ENCODE assay signal across 17 mouse cellular contexts in genomic region chr1:94147015-94147414, GRCm38 (mm10).
DNase-seq lines count a peak whose midpoint lies in the region; ATAC-seq and TF ChIP-seq lines count a peak whose summit lies in the region.
"Had no signal": no experiment of that assay in that cellular context is flagged by ENCODE, and none has a peak within 500 bp of the region (broad histone marks: within the 10 kb centered on the region; RNA-seq: fewer than 3 reads in every experiment).

No protein-coding gene starts in this region.

- no peak for TF ChIP-seq RAD21 in MEL (IDR thresholded peaks at IDR 0.05; ENCODE audit: low read depth, low read length)

- no peaks in the 10 kb centered on the region for H3K9me3 ChIP-seq in heart, embryonic 13.5 days
- H3K9me3 ChIP-seq in lung, embryonic 14.5 days (ENCODE audit: low read depth, low read length), result no peaks in the 10 kb centered on the region; the same call in 1 of the 2 replicates
- no peaks in the 10 kb centered on the region for H3K9me3 ChIP-seq in MEL (replicated peaks; ENCODE audit: insufficient read depth, low read length)
- H3K9me3 ChIP-seq: midbrain, embryonic 12.5 days had no signal

- DNase-seq in heart, postnatal 36 days, result no peak
- DNase-seq in lung, embryonic 14.5 days, result peak; percentile 26
- no peak for DNase-seq in lung, adult 2 months
- DNase-seq in MEL (ENCODE audit: low read depth, low spot score), result peak; percentile 19
- DNase-seq in right cerebral cortex, postnatal 36 days (ENCODE audit: low spot score in 2 of 2), result no peak
- no peak for DNase-seq in frontal cortex, postnatal 36 days (ENCODE audit: low spot score in 2 of 2)
- DNase-seq: cerebellum, adult 2 months; embryo, embryonic 11 days; thymus, adult 18-20 months had no signal

- TF ChIP-seq EP300 in MEL (IDR thresholded peaks at IDR 0.05; ENCODE audit: low read depth in 1 of 2, low read length in 2 of 2), result no peak

- ATAC-seq in heart, embryonic 13.5 days (ENCODE audit: extremely low read depth, insufficient number of reproducible peaks, low FRiP score, low TSS enrichment), result no peak
- ATAC-seq in lung, embryonic 14.5 days (ENCODE audit: insufficient read depth), result no peak
- ATAC-seq in megakaryocyte progenitor cell, adult 5-6 weeks (replicated peaks; ENCODE audit: poor library complexity), result peak; percentile 66
- ATAC-seq: hindbrain, embryonic 16.5 days; Patski had no signal

- WGBS in heart, embryonic 13.5 days, result 42% methylated on average over 4 of the region's 4 CpGs
- WGBS in lung, embryonic 14.5 days, result 56% methylated on average over 4 of the region's 4 CpGs
- WGBS in lung, adult 2 months, result 21% methylated on average over 4 of the region's 4 CpGs

- H3K27me3 ChIP-seq in heart, embryonic 13.5 days (replicated peaks), result no peaks in the 10 kb centered on the region
- H3K27me3 ChIP-seq in lung, embryonic 14.5 days (ENCODE audit: insufficient read depth, low read length), result no peaks in the 10 kb centered on the region
- H3K27me3 ChIP-seq in MEL (ENCODE audit: control insufficient read depth in 1 of 2, insufficient read depth in 2 of 2, low read length in 2 of 2), result no peaks in the 10 kb centered on the region
- H3K27me3 ChIP-seq: midbrain, embryonic 12.5 days; Patski had no signal

- H3K27ac ChIP-seq in heart, embryonic 13.5 days (replicated peaks), result no peak overlapping the region
- no peak overlapping the region for H3K27ac ChIP-seq in lung, embryonic 14.5 days (ENCODE audit: low read depth)
- H3K27ac ChIP-seq in MEL (ENCODE audit: control insufficient read depth, low read depth, low read length), result no peak overlapping the region
- H3K27ac ChIP-seq: kidney, postnatal 0 days; liver, embryonic 14.5 days; midbrain, embryonic 12.5 days had no signal

- TF ChIP-seq POLR2A in lung, adult 2 months (IDR thresholded peaks at IDR 0.05; ENCODE audit: borderline replicate concordance, extremely low read depth, low read depth, low read length), result no peak
- TF ChIP-seq POLR2A in MEL (IDR thresholded peaks at IDR 0.05; ENCODE audit: control insufficient read depth in 1 of 2, insufficient read depth in 1 of 2, low read depth in 1 of 2, low read length in 2 of 2, poor library complexity in 1 of 2), result no peak

- no peaks in the 10 kb centered on the region for H3K79me2 ChIP-seq in MEL (ENCODE audit: control insufficient read depth, insufficient read depth, low read length, poor library complexity)

- H3K9ac ChIP-seq in heart, embryonic 13.5 days, result no peak overlapping the region
- no peak overlapping the region for H3K9ac ChIP-seq in lung, embryonic 14.5 days
- no peak overlapping the region for H3K9ac ChIP-seq in MEL (ENCODE audit: control insufficient read depth, low read depth, low read length, poor library complexity, severe bottlenecking)
- H3K9ac ChIP-seq: liver, embryonic 14.5 days; midbrain, embryonic 12.5 days had no signal

- no peak overlapping the region for H3K4me3 ChIP-seq in heart, embryonic 13.5 days
- H3K4me3 ChIP-seq in lung, embryonic 14.5 days (ENCODE audit: low read depth, low read length), result no peak overlapping the region
- no peak overlapping the region for H3K4me3 ChIP-seq in lung, adult 2 months (replicated peaks; ENCODE audit: extremely low read depth, low read depth, low read length)
- H3K4me3 ChIP-seq in MEL (ENCODE audit: control insufficient read depth in 1 of 2, insufficient read depth in 1 of 2, low read depth in 2 of 2, low read length in 2 of 2), result peak overlapping the region; percentile 13 to 47; a peak in 3 of 4 replicates
- H3K4me3 ChIP-seq: midbrain, embryonic 12.5 days; myocyte had no signal

- H3K4me2 ChIP-seq in heart, embryonic 13.5 days, result peak overlapping the region; percentile 28
- no peak overlapping the region for H3K4me2 ChIP-seq in lung, embryonic 14.5 days
- H3K4me2 ChIP-seq: midbrain, embryonic 12.5 days had no signal

- no peaks in the 10 kb centered on the region for H3K36me3 ChIP-seq in heart, embryonic 13.5 days
- no peaks in the 10 kb centered on the region for H3K36me3 ChIP-seq in lung, embryonic 14.5 days (ENCODE audit: insufficient read depth)
- peaks cover 0 to 6% of the 10 kb centered on the region in 2 experiments; a peak in 1 of 4 replicates for H3K36me3 ChIP-seq in MEL (ENCODE audit: control insufficient read depth in 1 of 2, insufficient read depth in 2 of 2, low read length in 2 of 2)
- H3K36me3 ChIP-seq: midbrain, embryonic 12.5 days had no signal

- intact Hi-C loops in heart, postnatal 36 days (cut with DNase I), result no loop called here

- no peak for TF ChIP-seq CTCF in lung, embryonic 14.5 days (IDR thresholded peaks at IDR 0.05; ENCODE audit: low read depth)
- TF ChIP-seq CTCF in lung, adult 2 months (IDR thresholded peaks at IDR 0.05; ENCODE audit: insufficient read depth, low read length), result no peak
- no peak for TF ChIP-seq CTCF in MEL (IDR thresholded peaks at IDR 0.05 in 2 of 3, conservative IDR thresholded peaks at IDR 0.05 in 1 of 3; ENCODE audit: control insufficient read depth in 1 of 3, insufficient read depth in 1 of 3, low read depth in 2 of 3, low read length in 3 of 3, poor library complexity in 1 of 3, severe bottlenecking in 1 of 3)

- no peaks in the 10 kb centered on the region for H3K4me1 ChIP-seq in heart, embryonic 13.5 days
- no peaks in the 10 kb centered on the region for H3K4me1 ChIP-seq in lung, embryonic 14.5 days (ENCODE audit: insufficient read depth)
- H3K4me1 ChIP-seq in lung, adult 2 months (ENCODE audit: control insufficient read depth, insufficient read depth, low read length), result no peaks in the 10 kb centered on the region; the same call in 1 of the 2 replicates
- no peaks in the 10 kb centered on the region; a peak in 1 of 4 replicates for H3K4me1 ChIP-seq in MEL (ENCODE audit: control insufficient read depth in 1 of 2, insufficient read depth in 2 of 2, low read length in 2 of 2)
- H3K4me1 ChIP-seq: midbrain, embryonic 12.5 days had no signal

TF ChIP-seq in MEL, 35 proteins besides CTCF, POLR2A, EP300 and RAD21:
- TF ChIP-seq ZNF384 (IDR thresholded peaks at IDR 0.05; ENCODE audit: low read depth, low read length) (no peak), MAFK (IDR thresholded peaks at IDR 0.05; ENCODE audit: borderline replicate concordance, low read depth, low read length) (no peak), ETS1 (IDR thresholded peaks at IDR 0.05; ENCODE audit: low read depth, low read length) (peak; percentile 53), TBP (IDR thresholded peaks at IDR 0.05; ENCODE audit: low read depth, low read length) (no peak)

Comparison
In these comparisons a context has a peak if more than half of its experiments do, and no peak if none do; other contexts are left out.
1. DNase-seq: peak in lung, embryonic 14.5 days (single experiment) and MEL (single experiment); none in heart, postnatal 36 days (0 of 2), lung, adult 2 months (single experiment), right cerebral cortex, postnatal 36 days (0 of 2) and frontal cortex, postnatal 36 days (0 of 2).
2. H3K4me3 ChIP-seq: peak in MEL (2 of 2); none in heart, embryonic 13.5 days (single experiment), lung, embryonic 14.5 days (single experiment) and lung, adult 2 months (single experiment).